Mouse (Mus musculus) liver, embryonic 11.5 days (tissue): ENCODE measurements around the gene Hsd17b2. TPM values are rescaled to one million over a fixed set of nuclear protein-coding genes. Genes with fewer than 3 reads are reported as not detected.

Source experiments
- polyA plus RNA-seq: library from polyadenylated mRNA; unstranded; fragments of >200 nt; fragmentation: Nextera tagmentation; extraction: Ambion mirVana; gene quantifications from 2 replicates; pipeline ENCODE4 v1.2.1, GENCODE M21; 2014

The Hsd17b2 gene
- polyA plus RNA-seq, 1 experiment from 2014 or later = 15.6 TPM

Other genes with a start within 250 kb of the Hsd17b2 start
- 14.8 and 17.4 TPM in 2 replicates for gene Plcg2, start 203.6 kb upstream of the Hsd17b2 start, polyA plus RNA-seq
- 1.0 and 1.7 TPM in 2 replicates for gene Sdr42e1, start 28.2 kb upstream of the Hsd17b2 start, polyA plus RNA-seq
- gene Mphosph6, start 100.0 kb downstream of the Hsd17b2 start, polyA plus RNA-seq = 83.7 and 89.8 TPM in 2 replicates